Mouse (Mus musculus) liver, postnatal 0 days (tissue): ENCODE data around the gene Sh3glb1. TPM values are rescaled to one million over a fixed set of nuclear protein-coding genes. Genes with fewer than 3 reads are reported as not detected.

Experiments
- ATAC-seq: fragments of 200-750 bp; cut with Nextera tagmentation; 2 replicates; pipeline ENCODE4 v1.8.0; 2017; ENCODE audit warnings: mild to moderate bottlenecking, moderate library complexity
- DNase-seq: peaks from one replicate; pipeline ENCODE4 v3.0.0-alpha.2; 2016
- H3K27ac ChIP-seq: fragments of 300-500 bp; sonication (generic); 2 replicates; pipeline ENCODE4 v1.5.1; 2014; ENCODE audit warnings: antibody characterized with exemption, moderate library complexity, mild to moderate bottlenecking, low read depth
- H3K27me3 ChIP-seq: fragments of 300-500 bp; sonication (generic); 2 replicates; pipeline ENCODE4 v1.6.1; 2014; ENCODE audit warnings: low read length, control low read depth, mixed read lengths; ENCODE audit not compliant: insufficient read depth
- H3K36me3 ChIP-seq: fragments of 300-500 bp; sonication (generic); replicated peaks from 2 replicates; pipeline ENCODE4 v1.6.1; 2014; ENCODE audit warnings: mild to moderate bottlenecking, control low read depth, low read length, moderate library complexity, mixed read lengths; ENCODE audit not compliant: insufficient read depth
- H3K4me1 ChIP-seq: fragments of 300-500 bp; sonication (generic); 2 replicates; pipeline ENCODE4 v1.6.1; 2014; ENCODE audit warnings: antibody characterized with exemption, mild to moderate bottlenecking, control low read depth; ENCODE audit not compliant: insufficient read depth
- H3K4me2 ChIP-seq: fragments of 300-500 bp; sonication (generic); 2 replicates; pipeline ENCODE4 v1.6.1; 2014; ENCODE audit warnings: low read depth, mild to moderate bottlenecking, low read length, moderate library complexity, mixed read lengths
- H3K4me3 ChIP-seq: fragments of 300-500 bp; sonication (generic); 2 replicates; pipeline ENCODE4 v1.5.1; 2014; ENCODE audit warnings: low read depth, low read length
- H3K9ac ChIP-seq: fragments of 300-500 bp; sonication (generic); replicated peaks from 2 replicates; pipeline ENCODE4 v1.6.1; 2014; ENCODE audit warnings: mild to moderate bottlenecking, moderate library complexity
- H3K9me3 ChIP-seq: fragments of 300-500 bp; sonication (generic); 2 replicates; pipeline ENCODE4 v1.6.1; 2016; ENCODE audit warnings: mild to moderate bottlenecking, control low read depth, low read length, mixed read lengths
- CTCF ChIP-seq: sonication (generic); IDR thresholded peaks from 2 replicates; pipeline ENCODE4 v1.5.1; 2016; ENCODE audit warnings: antibody characterized with exemption, low read depth
- EP300 ChIP-seq: IDR thresholded peaks from 2 replicates; pipeline ENCODE4 v1.6.1; 2016; ENCODE audit warnings: antibody characterized with exemption, low read depth, mild to moderate bottlenecking
- WGBS: fragments of 180-500 bp; shearing (Covaris S2); extraction: QIAGEN DNeasy Blood & Tissue Kit; methylation state at CpG from one replicate; pipeline ENCODE4 v1.1.7; 2014; ENCODE audit not compliant: insufficient replicate concordance; 5-methylcytosine and 5-hydroxymethylcytosine counted together
- polyA plus RNA-seq: library from polyadenylated mRNA; unstranded; fragments of >200 nt; fragmentation: Nextera tagmentation; extraction: Ambion mirVana; gene quantifications from 2 replicates; pipeline ENCODE4 v1.2.1, GENCODE M21; 2015

The Sh3glb1 gene
- polyA plus RNA-seq, 1 experiment from 2014 or later = 84.8 TPM

- DNase-seq (no peak), ATAC-seq (no peak)
- Histone ChIP-seq H3K4me1 (no peaks in the 10 kb centered on the region), H3K9ac (no peak overlapping the region), H3K9me3 (no peaks in the 10 kb centered on the region), H3K4me2 (no peak overlapping the region), H3K27ac (no peak overlapping the region), H3K4me3 (no peak overlapping the region), H3K36me3 (peaks cover 83% of the 10 kb centered on the region), H3K27me3 (no peaks in the 10 kb centered on the region)
- TF ChIP-seq EP300 (no peak), CTCF (peak; percentile 79)
- 38% methylated on average over 3 of the region's 3 CpGs for WGBS
Measured at GRCm38 (mm10) chr3:144692052-144692451, 28.1 kb downstream of the Sh3glb1 start.

DNA sequence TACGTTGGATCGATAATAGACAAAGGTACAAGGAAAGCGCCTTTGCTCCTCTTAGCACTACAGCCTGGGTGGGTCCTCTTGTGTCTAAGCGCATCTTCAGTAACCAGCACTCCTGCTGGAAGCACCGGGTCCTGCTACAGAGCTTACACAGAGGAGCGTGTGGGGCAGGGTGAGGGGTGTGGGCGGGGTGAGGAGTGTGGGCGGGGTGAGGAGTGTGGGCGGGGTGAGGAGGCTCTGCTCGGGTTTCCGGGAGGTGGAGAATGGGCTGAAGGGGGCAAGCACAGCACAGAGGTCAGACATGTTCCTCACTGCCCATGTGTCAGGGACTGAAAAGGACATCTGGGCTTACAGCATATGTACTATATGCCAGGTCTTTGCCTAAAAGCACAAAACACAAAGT, 30.9 kb downstream of the Sh3glb1 start:
- Histone ChIP-seq H3K27me3 (no peaks in the 10 kb centered on the region), H3K4me3 (no peak overlapping the region), H3K4me1 (peaks cover 2% of the 10 kb centered on the region; the same call in 1 of the 2 replicates), H3K4me2 (no peak overlapping the region), H3K9me3 (no peaks in the 10 kb centered on the region), H3K36me3 (peaks cover 61% of the 10 kb centered on the region), H3K27ac (no peak overlapping the region), H3K9ac (no peak overlapping the region)
- 33% methylated on average over 11 of the region's 11 CpGs for WGBS
- peak; percentile 83 for DNase-seq
- peak; percentile 95 for ATAC-seq
- TF ChIP-seq EP300 = no peak
- TF ChIP-seq CTCF = peak; percentile 61

- Histone ChIP-seq H3K27me3 (no peaks in the 10 kb centered on the region), H3K9me3 (no peaks in the 10 kb centered on the region), H3K4me1 (peaks cover 7% of the 10 kb centered on the region), H3K4me2 (no peak overlapping the region), H3K27ac (no peak overlapping the region), H3K4me3 (no peak overlapping the region), H3K9ac (no peak overlapping the region), H3K36me3 (peaks cover 51% of the 10 kb centered on the region)
- DNase-seq (no peak), ATAC-seq (no peak)
- TF ChIP-seq CTCF = no peak
- 83% methylated on average over 8 of the region's 8 CpGs for WGBS
Measured at GRCm38 (mm10) chr3:144688284-144688683, 31.9 kb downstream of the Sh3glb1 start.

GRCm38 (mm10) chr3:144687618-144688017, 32.5 kb downstream of the Sh3glb1 start:
- no peaks in the 10 kb centered on the region for H3K27me3 ChIP-seq
- H3K4me2 ChIP-seq = no peak overlapping the region
- TF ChIP-seq CTCF (no peak), EP300 (no peak)
- 87% methylated on average over 9 of the region's 9 CpGs for WGBS
- no peak overlapping the region for H3K27ac ChIP-seq
- DNase-seq = no peak
- ATAC-seq = no peak
- H3K9me3 ChIP-seq = no peaks in the 10 kb centered on the region
- peaks cover 45% of the 10 kb centered on the region for H3K36me3 ChIP-seq
- H3K4me3 ChIP-seq = no peak overlapping the region
- H3K4me1 ChIP-seq = peaks cover 13% of the 10 kb centered on the region
- H3K9ac ChIP-seq = no peak overlapping the region

DNA sequence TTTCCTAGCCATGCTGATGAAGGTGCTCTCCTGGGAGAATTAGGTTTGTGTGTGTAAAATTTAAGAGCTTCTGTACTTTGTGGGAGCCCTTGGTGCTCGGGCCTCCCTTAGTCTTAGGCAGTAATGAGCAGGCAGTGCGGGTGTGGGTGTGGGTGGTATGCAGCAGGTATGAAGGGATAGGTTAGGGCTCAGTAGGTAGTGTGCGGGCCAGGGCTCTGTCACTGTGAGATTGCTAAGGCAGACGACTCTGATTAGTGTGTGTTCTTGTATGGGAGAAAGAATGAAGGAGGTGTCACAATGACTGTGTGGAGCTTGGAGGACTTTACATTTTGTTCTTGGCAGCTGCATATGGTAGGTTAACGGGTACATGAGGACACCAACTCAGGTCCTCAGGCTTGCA, 34.0 kb downstream of the Sh3glb1 start:
- Histone ChIP-seq H3K36me3 (peaks cover 38% of the 10 kb centered on the region), H3K4me2 (no peak overlapping the region), H3K27me3 (no peaks in the 10 kb centered on the region), H3K4me1 (peaks cover 25% of the 10 kb centered on the region), H3K9ac (no peak overlapping the region), H3K4me3 (no peak overlapping the region), H3K27ac (no peak overlapping the region), H3K9me3 (no peaks in the 10 kb centered on the region)
- DNase-seq = no peak
- ATAC-seq = no peak
- no peak for TF ChIP-seq EP300
- no peak for TF ChIP-seq CTCF
- WGBS = 86% methylated on average over 5 of the region's 5 CpGs

GRCm38 (mm10) chr3:144683136-144683814, 36.9 kb downstream of the Sh3glb1 start:
- Histone ChIP-seq H3K9me3 (no peaks in the 10 kb centered on the region), H3K27me3 (no peaks in the 10 kb centered on the region), H3K9ac (no peak overlapping the region; the same call in 1 of the 2 replicates), H3K4me3 (no peak overlapping the region), H3K36me3 (peaks cover 14% of the 10 kb centered on the region; the same call in 1 of the 2 replicates), H3K27ac (peak overlapping the region; percentile 77), H3K4me1 (peaks cover 25% of the 10 kb centered on the region), H3K4me2 (peak overlapping the region; percentile 11; the same call in 1 of the 2 replicates)
- TF ChIP-seq EP300 (peak; percentile 92), CTCF (no peak)
- WGBS = 64% methylated on average over 12 of the region's 12 CpGs
- DNase-seq (peak; percentile 21), ATAC-seq (peak; percentile 83)
